Mouse (Mus musculus): ENCODE measurements around the gene Fto.

GRCm38 (mm10) chr8:91648776-91649175, 335.5 kb downstream of the Fto start:
- TF ChIP-seq CTCF (IDR thresholded peaks at IDR 0.05; ENCODE audit: borderline replicate concordance, insufficient read depth, low read depth, low read length): no peak
- no peak for TF ChIP-seq POLR2A (IDR thresholded peaks at IDR 0.05; ENCODE audit: borderline replicate concordance, insufficient read depth, low read length)
